Mouse (Mus musculus): ENCODE data around the gene Nrl.

DNA sequence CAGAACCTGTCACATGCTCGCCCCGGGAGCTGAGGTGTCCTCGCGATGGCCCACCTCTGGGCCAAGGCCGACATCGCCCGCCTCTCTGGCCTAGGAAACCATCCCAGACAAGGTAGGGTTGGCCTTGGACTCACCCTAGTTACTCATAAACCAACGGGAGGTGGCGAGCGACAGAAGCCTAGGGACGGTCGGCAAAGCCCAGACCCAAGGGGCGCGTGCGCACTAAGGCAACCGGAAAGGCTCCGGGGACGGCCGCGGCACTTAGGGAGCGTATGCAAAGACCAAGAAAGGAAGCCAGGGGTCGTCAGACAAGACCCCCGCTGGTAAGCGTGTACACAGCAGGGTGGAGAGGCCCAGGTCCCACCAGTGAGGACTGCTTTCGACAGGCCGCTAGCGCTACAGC is 35.0 kb upstream of the Nrl start, which contains the start of gene Dcaf11:
- 0 out of 2 replicates have a peak, but pooled peaks have one; percentile 0 for TF ChIP-seq CTCF (IDR thresholded peaks at IDR 0.05; ENCODE audit: borderline replicate concordance, extremely low read depth, insufficient read depth, insufficient read length)
- TF ChIP-seq POLR2A (IDR thresholded peaks at IDR 0.05; ENCODE audit: borderline replicate concordance, extremely low read depth, insufficient read depth, insufficient read length, poor library complexity, severe bottlenecking) = peak; percentile 39; the same call in 1 of the 2 replicates

All from brain, embryonic 14.5 days (tissue).